Mouse (Mus musculus): ENCODE measurements around the gene Myo18a. TPM values are rescaled to one million over a fixed set of nuclear protein-coding genes. Genes with fewer than 3 reads are reported as not detected.

The Myo18a gene
- polyA plus RNA-seq, 1 experiment, result 23.5 TPM

DNA sequence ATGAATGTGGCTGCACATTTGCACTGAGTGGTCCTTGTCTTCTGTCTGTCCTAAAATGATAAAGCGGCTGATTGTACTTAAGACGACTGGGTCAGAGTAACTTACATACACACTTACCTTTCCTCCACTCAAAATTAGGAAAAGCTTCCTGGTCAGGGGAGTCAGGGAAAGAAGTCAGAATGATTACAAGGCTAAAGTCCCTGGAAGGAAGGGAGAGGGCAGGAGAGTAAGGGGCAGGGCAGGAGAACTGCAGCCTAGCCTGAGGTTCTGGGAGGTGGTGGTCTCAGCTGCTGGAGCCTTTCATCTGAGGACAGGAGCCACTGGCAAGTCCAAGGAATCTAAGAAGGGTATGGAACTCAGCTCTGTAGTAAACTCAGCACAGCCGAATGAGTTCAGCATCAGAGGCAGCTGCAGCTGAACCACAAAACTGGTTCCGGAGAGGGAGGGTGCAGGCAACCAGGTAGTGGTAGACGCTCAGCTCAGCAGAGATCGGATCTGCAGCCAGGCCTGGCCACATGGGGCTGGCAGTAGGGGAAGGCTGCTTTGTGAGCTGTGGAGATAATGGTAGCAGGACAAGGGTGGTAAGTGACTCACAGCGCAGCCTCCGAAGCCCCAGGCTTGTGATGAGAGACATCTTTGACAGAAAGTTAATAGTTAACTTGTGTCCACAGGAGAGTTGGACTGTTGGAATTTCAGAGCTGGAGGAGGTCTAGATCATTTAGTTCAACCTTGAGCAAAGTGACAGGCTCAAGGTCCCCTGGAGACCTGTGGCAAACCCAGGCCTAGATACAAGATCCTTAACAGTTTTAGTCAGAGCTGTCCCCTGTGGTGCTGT, 9.1 kb downstream of the Myo18a start:
- DNase-seq (ENCODE audit: low read depth), result no peak

DNA sequence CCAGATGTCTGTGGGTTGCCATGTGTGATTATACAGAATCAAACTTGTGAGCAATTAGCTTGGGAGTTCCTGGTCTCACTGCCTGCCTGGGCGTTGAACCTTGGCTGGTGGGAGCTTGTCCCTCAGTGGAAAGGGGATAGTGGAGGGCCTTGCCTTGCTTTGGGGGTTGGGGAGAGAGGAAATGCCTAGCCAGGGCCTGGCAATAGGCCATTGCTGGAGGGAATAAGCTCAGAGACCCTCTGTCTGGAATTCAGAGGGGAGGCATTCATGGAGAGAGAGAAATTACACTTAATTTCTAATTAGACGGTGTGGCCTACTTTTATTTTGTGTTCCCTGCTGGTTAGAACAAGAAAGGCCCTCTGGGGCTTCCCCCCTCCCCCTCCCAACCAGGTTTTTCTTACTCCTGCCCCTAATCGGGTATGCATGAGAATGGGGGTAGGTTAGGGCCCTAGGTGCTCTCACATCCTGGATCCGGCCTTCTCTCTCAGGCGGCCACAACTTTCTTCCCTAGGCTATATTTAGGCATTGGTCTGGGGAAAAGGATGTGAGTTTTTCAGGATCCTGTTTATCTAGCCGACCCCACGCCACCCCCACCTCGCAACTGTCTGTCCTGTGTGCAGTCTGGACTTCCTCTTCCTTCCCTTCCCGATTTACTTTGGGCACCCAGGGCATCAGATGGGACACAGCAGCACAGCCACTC, 12.8 kb downstream of the Myo18a start:
- no peak for DNase-seq (ENCODE audit: low read depth)

GRCm38 (mm10) chr11:77777436-77777835, 14.4 kb downstream of the Myo18a start:
- no peak for DNase-seq (ENCODE audit: low read depth)

DNA sequence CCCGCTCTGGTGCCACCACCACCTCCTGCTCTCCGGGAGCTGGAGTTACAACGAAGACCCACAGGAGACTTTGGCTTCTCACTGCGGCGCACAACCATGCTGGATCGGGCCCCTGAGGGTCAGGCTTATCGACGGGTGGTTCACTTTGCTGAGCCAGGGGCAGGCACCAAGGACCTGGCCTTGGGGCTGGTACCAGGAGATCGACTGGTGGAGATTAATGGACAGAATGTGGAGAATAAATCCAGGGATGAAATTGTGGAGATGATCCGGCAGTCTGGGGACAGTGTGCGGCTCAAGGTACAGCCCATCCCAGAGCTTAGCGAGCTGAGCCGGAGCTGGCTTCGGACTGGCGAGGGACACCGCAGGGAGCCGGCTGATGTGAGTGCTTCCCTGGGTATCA, 14.9 kb downstream of the Myo18a start:
- no peak for DNase-seq (ENCODE audit: low read depth)

- no peak for DNase-seq (ENCODE audit: low read depth)
These were observed 16.2 kb downstream of the Myo18a start for GRCm38 (mm10) chr11:77779240-77779639.

- no peak for DNase-seq (ENCODE audit: low read depth)
These were observed 18.0 kb downstream of the Myo18a start for GRCm38 (mm10) chr11:77781088-77781487.

GRCm38 (mm10) chr11:77782104-77782815, 19.2 kb downstream of the Myo18a start:
- no peak for DNase-seq (ENCODE audit: low read depth)

- no peak for DNase-seq (ENCODE audit: low read depth)
These were observed 20.2 kb downstream of the Myo18a start for GRCm38 (mm10) chr11:77783211-77783746.

GRCm38 (mm10) chr11:77783747-77784646, 21.0 kb downstream of the Myo18a start:
- DNase-seq (ENCODE audit: low read depth), result no peak

DNA sequence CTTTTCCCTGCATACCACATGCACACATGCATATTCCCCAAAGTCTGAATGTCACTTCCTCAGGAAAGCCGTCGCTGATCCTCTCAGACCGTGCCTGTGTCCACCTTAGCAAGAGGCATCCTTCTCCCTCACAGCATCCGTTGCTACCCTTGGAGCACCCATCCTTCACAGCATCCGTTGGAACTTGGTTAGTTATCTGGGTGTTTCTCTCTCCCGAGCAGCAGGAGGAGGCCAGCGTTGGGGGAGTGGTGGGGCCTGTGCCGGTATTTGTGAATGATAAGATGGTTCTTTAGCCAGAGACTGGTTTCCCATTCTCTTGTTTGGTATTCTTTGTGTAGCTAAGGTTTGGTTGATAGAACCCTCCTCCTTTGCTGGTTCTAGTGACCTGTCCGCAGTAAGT, 21.8 kb downstream of the Myo18a start:
- DNase-seq (ENCODE audit: low read depth), result no peak

GRCm38 (mm10) chr11:77785396-77785767, 22.3 kb downstream of the Myo18a start:
- no peak for DNase-seq (ENCODE audit: low read depth)

GRCm38 (mm10) chr11:77785768-77786561, 22.9 kb downstream of the Myo18a start:
- no peak for DNase-seq (ENCODE audit: low read depth)

DNA sequence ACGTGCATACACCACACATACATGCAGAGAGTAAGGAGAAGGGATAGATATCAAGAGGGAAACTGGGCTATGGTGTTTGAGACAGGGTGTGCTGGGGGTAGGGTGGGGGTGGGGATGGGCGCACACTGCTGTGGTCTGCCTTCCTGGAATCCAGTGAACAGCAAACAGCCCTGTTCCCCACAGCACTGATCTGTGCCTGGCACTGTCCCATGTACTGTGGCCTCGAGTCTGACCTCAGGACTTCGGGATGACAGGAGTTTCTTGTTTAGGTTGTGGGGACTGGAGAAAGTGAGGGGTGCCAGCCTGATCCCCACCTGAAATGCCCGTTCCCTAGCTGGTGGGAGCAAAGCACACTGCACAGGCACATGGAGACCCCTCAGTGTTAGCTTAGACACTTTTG, 24.7 kb downstream of the Myo18a start, which contains the start of gene Gm10277:
Gm10277 (minus strand) TSS at position 41 of the 400 bp plus-strand sequence.
- DNase-seq (ENCODE audit: low read depth), result no peak

DNA sequence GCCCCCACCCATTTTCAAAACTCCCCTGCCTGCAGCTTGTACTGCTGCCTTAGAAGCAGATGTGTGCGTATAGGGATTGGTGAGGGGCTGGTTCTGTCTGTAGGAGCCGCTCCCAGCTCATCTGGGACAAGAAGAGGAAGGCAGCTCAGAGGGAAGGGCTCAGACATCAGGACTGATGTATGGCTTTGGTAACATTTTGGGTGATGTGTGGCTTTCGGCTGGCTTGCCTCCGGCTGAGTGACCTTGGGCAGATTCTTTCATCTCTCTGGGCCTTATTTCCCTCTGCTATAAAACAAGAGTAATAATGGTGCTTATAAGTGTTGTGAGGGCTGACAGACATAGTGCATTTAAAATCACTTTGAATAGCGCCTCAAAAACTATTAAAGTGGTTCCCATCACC, 26.5 kb downstream of the Myo18a start:
- DNase-seq (ENCODE audit: low read depth), result no peak

GRCm38 (mm10) chr11:77790286-77790685, 27.2 kb downstream of the Myo18a start:
- DNase-seq (ENCODE audit: low read depth), result no peak

DNA sequence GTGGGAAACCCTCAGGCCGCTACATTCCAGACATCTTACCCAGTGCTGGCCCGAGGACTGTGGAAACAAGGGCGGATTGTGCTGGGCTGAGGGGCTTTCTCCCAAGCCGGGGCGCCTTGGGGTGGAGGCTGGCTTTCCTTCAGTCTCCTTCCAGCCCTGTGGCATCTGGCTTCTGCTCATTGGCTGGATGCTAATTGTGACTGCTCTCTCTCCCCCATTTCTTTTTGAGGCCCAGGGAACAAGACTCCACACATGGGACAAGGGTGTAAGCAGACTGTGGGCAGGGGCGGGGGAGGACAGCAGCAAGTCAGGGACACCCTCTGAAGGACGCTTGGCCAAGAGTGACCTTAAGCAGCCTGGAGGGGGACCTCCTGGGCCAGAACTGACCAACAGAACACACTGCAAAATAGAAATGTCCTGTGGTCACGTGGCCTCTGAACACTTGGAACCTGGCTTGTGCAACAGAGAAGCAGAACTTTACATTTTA, 28.2 kb downstream of the Myo18a start:
- DNase-seq (ENCODE audit: low read depth), result no peak

- peak; percentile 83 for DNase-seq (ENCODE audit: low read depth)
These were observed 28.9 kb downstream of the Myo18a start for GRCm38 (mm10) chr11:77791752-77792565.

GRCm38 (mm10) chr11:77792566-77792909, 29.5 kb downstream of the Myo18a start:
- DNase-seq (ENCODE audit: low read depth), result no peak

DNA sequence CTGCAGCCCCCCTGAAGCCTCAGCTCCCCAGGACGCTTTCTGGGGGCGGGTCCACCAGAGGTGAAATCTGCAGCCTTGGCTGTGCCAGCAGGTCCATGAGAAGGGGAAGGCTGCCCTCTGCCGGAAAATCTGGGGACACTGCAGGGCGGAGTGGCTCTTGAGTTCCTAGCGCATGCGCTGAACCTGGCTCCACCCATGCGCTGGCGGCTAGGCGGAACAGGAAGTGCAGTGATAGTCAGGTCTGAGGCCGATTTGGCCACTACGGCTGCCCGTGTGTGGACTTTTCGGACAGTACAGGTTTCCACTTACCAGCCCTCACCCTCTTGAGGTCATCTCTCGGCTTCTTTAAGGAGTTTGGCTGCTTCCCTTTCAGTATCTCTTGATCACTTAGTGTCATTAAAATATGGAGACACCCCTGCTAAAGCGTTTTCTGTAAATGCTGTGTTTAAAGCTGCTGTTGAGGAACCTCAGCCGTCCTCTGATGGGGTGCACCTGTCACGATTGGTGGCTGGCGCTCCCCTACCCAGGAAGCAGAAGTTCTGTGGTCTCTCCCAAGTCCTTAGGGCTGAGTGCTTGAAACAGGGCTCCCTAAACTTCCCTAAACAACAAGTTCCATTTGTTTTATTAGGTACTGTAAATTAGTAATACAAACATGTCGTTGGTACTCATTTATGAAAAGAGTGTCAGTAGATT, 30.3 kb downstream of the Myo18a start:
- DNase-seq (ENCODE audit: low read depth), result no peak
